Mouse (Mus musculus): ENCODE data around the gene Snx5.

- TF ChIP-seq CHD1 (IDR thresholded peaks at IDR 0.05; ENCODE audit: low read depth, low read length), result no peak
- no peak for TF ChIP-seq ZNF384 (IDR thresholded peaks at IDR 0.05; ENCODE audit: low read depth, low read length)
- TF ChIP-seq MAFK (IDR thresholded peaks at IDR 0.05; ENCODE audit: borderline replicate concordance, low read depth, low read length), result no peak
- TF ChIP-seq SIN3A (IDR thresholded peaks at IDR 0.05; ENCODE audit: low read length), result no peak
- TF ChIP-seq POLR2A (IDR thresholded peaks at IDR 0.05; ENCODE audit: control insufficient read depth in 1 of 2, insufficient read depth in 1 of 2, low read depth in 1 of 2, low read length in 2 of 2, poor library complexity in 1 of 2), result no peak
- no peak for TF ChIP-seq CTCF (IDR thresholded peaks at IDR 0.05 in 2 of 3, conservative IDR thresholded peaks at IDR 0.05 in 1 of 3; ENCODE audit: control insufficient read depth in 1 of 3, insufficient read depth in 1 of 3, low read depth in 2 of 3, low read length in 3 of 3, poor library complexity in 1 of 3, severe bottlenecking in 1 of 3)
Measured at GRCm38 (mm10) chr2:144276885-144277284, 6.2 kb upstream of the Snx5 start.
